21 mouse cellular contexts compared by ENCODE assay signal in the genomic region with DNA sequence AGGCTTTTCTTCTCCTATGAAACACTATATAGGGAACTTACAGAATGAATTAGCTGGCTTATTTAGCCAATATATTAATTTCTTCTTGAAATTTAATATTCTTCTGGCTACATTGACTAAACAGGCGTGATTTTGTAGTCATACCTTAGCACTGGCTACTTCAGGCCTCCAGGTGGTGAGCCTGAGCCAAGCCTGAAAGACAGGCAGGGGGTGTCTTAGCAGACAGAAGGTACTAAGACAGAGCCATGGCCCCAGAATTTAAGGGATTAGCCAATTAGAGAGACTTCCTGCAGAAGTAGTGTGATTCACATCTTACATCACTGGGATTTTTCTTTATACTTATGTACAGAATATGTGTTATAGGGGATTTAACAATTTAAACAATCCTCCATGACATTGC. TPM values are rescaled to one million over a fixed set of nuclear protein-coding genes. Genes with fewer than 3 reads are reported as not detected.
A peak's percentile ranks its signal among the peaks of the same experiment; 100 is the strongest.
DNase-seq lines count a peak whose midpoint lies in the region; ATAC-seq and TF ChIP-seq lines count a peak whose summit lies in the region.
"Had no signal": no experiment of that assay in that cellular context is flagged by ENCODE, and none has a peak within 500 bp of the region (broad histone marks: within the 10 kb centered on the region; RNA-seq: fewer than 3 reads in every experiment).

No protein-coding gene starts in this region.

- H3K4me2 ChIP-seq in forebrain, embryonic 15.5 days (replicated peaks): 0 out of 2 replicates have a peak overlapping the region, but pooled peaks have one; percentile 8
- no peak overlapping the region for H3K4me2 ChIP-seq in forebrain, embryonic 13.5 days
- H3K4me2 ChIP-seq in neural tube, embryonic 15.5 days: peak overlapping the region; percentile 79

- H3K36me3 ChIP-seq in forebrain, embryonic 15.5 days: no peaks in the 10 kb centered on the region
- no peaks in the 10 kb centered on the region for H3K36me3 ChIP-seq in forebrain, embryonic 13.5 days (ENCODE audit: poor library complexity, severe bottlenecking)
- H3K36me3 ChIP-seq in neural tube, embryonic 15.5 days: no peaks in the 10 kb centered on the region
- H3K36me3 ChIP-seq: embryonic facial prominence, embryonic 15.5 days; heart, embryonic 13.5 days; intestine, embryonic 15.5 days; neural tube, embryonic 12.5 days; stomach, embryonic 15.5 days had no signal

- H3K9me3 ChIP-seq in forebrain, embryonic 15.5 days: no peaks in the 10 kb centered on the region
- H3K9me3 ChIP-seq in forebrain, embryonic 13.5 days (replicated peaks): no peaks in the 10 kb centered on the region
- H3K9me3 ChIP-seq in neural tube, embryonic 15.5 days (replicated peaks): no peaks in the 10 kb centered on the region
- H3K9me3 ChIP-seq: embryonic facial prominence, embryonic 15.5 days; heart, embryonic 13.5 days; intestine, embryonic 15.5 days; neural tube, embryonic 12.5 days; stomach, embryonic 15.5 days had no signal

- H3K27ac ChIP-seq in forebrain, embryonic 15.5 days (replicated peaks): no peak overlapping the region
- H3K27ac ChIP-seq in forebrain, embryonic 13.5 days: no peak overlapping the region
- no peak overlapping the region for H3K27ac ChIP-seq in left cerebral cortex, adult 2 months
- H3K27ac ChIP-seq in neural tube, embryonic 15.5 days (replicated peaks): no peak overlapping the region
- H3K27ac ChIP-seq: embryonic facial prominence, embryonic 15.5 days; heart, embryonic 13.5 days; intestine, embryonic 15.5 days; stomach, embryonic 15.5 days had no signal

- no peak overlapping the region for H3K9ac ChIP-seq in forebrain, embryonic 15.5 days (replicated peaks)
- H3K9ac ChIP-seq in forebrain, embryonic 13.5 days: no peak overlapping the region
- H3K9ac ChIP-seq in neural tube, embryonic 15.5 days (replicated peaks): no peak overlapping the region
- H3K9ac ChIP-seq: embryonic facial prominence, embryonic 15.5 days; heart, embryonic 13.5 days; intestine, embryonic 15.5 days; stomach, embryonic 15.5 days had no signal

- H3K4me3 ChIP-seq in forebrain, embryonic 15.5 days: no peak overlapping the region
- H3K4me3 ChIP-seq in forebrain, embryonic 13.5 days: no peak overlapping the region
- no peak overlapping the region for H3K4me3 ChIP-seq in left cerebral cortex, adult 2 months
- 0 out of 2 replicates have a peak overlapping the region, but pooled peaks have one; percentile 12 for H3K4me3 ChIP-seq in neural tube, embryonic 15.5 days (replicated peaks)

- no peaks in the 10 kb centered on the region for H3K27me3 ChIP-seq in forebrain, embryonic 15.5 days
- 0 out of 2 replicates have a peak, but pooled peaks cover 2% of the 10 kb centered on the region for H3K27me3 ChIP-seq in forebrain, embryonic 13.5 days
- H3K27me3 ChIP-seq in neural tube, embryonic 15.5 days (replicated peaks): no peaks in the 10 kb centered on the region

- no peak for DNase-seq in left cerebral cortex, adult 2 months (ENCODE audit: extremely low spot score in 1 of 2, low spot score in 2 of 2)
- DNase-seq in left cerebral cortex, adult 9 months (ENCODE audit: low spot score in 2 of 2): no peak
- peak; percentile 3 for DNase-seq in ES-CJ7 (ENCODE audit: low read depth, low spot score)
- no peak for DNase-seq in kidney, postnatal 14 days
- DNase-seq: gastrocnemius, postnatal 14 days; heart, adult 18-20 months; heart, postnatal 36 days; liver; lung, postnatal 10 days; thymus, adult 2 months had no signal

- peaks cover 24% of the 10 kb centered on the region for H3K4me1 ChIP-seq in forebrain, embryonic 15.5 days
- H3K4me1 ChIP-seq in forebrain, embryonic 13.5 days: peaks cover 24% of the 10 kb centered on the region
- peaks cover 10% of the 10 kb centered on the region for H3K4me1 ChIP-seq in neural tube, embryonic 15.5 days

- no peak for ATAC-seq in forebrain, embryonic 15.5 days (replicated peaks)
- ATAC-seq in forebrain, embryonic 13.5 days: no peak
- ATAC-seq in neural tube, embryonic 15.5 days (ENCODE audit: low FRiP score): no peak
- ATAC-seq: intestine, embryonic 15.5 days had no signal

- 69% methylated on average over 1 of the region's 1 CpGs for WGBS in forebrain, embryonic 15.5 days
- 50% methylated on average over 1 of the region's 1 CpGs for WGBS in forebrain, embryonic 13.5 days
- WGBS in neural tube, embryonic 15.5 days: 43% methylated on average over 1 of the region's 1 CpGs

- intact Hi-C loops in left cerebral cortex, adult 2 months (cut with DNase I): loop anchor here (5.0 to 10.0 kb wide), 4 partner anchors 131 to 1819 kb away; no protein-coding TSS in a partner anchor

- TF ChIP-seq CTCF in left cerebral cortex, adult 2 months (IDR thresholded peaks at IDR 0.05): peak; percentile 35

RNA-seq across cellular contexts. Expression of gene Mdga2, which starts 1.2 kb away (rescaled TPM):
- polyA plus RNA-seq in forebrain, embryonic 15.5 days (2015; fragmentation: Nextera tagmentation; extraction: Ambion mirVana): 22.9 and 25.0 TPM in 2 replicates
- polyA plus RNA-seq in forebrain, embryonic 13.5 days (2015; fragmentation: Nextera tagmentation; extraction: Ambion mirVana): 8.3 and 9.9 TPM in 2 replicates
- 10 to 100 TPM; 56.1 to 58.6 TPM for total RNA-seq in left cerebral cortex, adult 2 months (2021)
- 32.9 and 36.2 TPM in 2 replicates for polyA plus RNA-seq in neural tube, embryonic 15.5 days (2015; fragmentation: Nextera tagmentation; extraction: Ambion mirVana)
- total RNA-seq: megakaryocyte, adult 5-6 weeks; monocyte, adult 5-6 weeks had no signal
- polyA plus RNA-seq: liver, embryonic 16.5 days had no signal
